Mouse (Mus musculus) bone marrow, adult 2 months (tissue): ENCODE data around the gene Grasp.

Source experiments
- CTCF ChIP-seq: fragments of 200-500 bp; IDR thresholded peaks from 2 replicates; pipeline ENCODE4 v1.5.1; 2011; ENCODE audit warnings: low read length, control low read depth; ENCODE audit not compliant: control insufficient read depth, insufficient read depth
- POLR2A ChIP-seq: fragments of 200-500 bp; IDR thresholded peaks from 2 replicates; pipeline ENCODE4 v1.6.1; 2011; ENCODE audit warnings: low read depth, mild to moderate bottlenecking, control low read depth, low read length, borderline replicate concordance; ENCODE audit not compliant: control insufficient read depth

GRCm38 (mm10) chr15:101279430-101279999, 55.5 kb downstream of the Grasp start:
- no peak for TF ChIP-seq CTCF
- no peak for TF ChIP-seq POLR2A
